ENCODE assay signal across 8 mouse cellular contexts in the genomic region with DNA sequence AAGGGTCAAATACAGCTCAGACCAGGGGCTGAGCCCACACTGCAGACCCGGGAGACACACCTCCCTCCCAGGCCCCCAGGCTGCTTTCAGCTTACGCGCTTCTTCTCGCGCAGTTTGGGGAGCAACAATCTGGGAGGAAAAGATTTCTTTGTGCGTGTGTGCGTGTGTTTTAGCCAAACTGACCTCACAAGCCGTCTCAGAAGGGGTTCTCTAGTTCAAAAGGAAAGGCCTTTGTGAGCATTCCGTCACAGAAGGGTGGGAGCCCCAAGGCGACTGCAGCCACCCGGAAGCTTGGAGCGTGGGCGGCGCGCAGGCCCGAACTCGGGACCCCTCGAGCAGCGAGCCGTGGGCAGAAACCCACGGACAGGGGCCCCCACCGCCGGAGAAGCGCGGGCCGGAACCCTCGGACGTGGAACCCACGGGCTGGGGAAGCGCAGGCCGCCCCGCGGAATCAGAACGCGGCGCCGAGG. TPM values are rescaled to one million over a fixed set of nuclear protein-coding genes. Genes with fewer than 3 reads are reported as not detected.
DNase-seq lines count a peak whose midpoint lies in the region; ATAC-seq and TF ChIP-seq lines count a peak whose summit lies in the region.

No protein-coding gene starts in this region.

- H3K27ac ChIP-seq in neural tube, embryonic 11.5 days (ENCODE audit: low read depth, low read length) = peak overlapping the region; percentile 70; the same call in 1 of the 2 replicates
- H3K27ac ChIP-seq in embryonic fibroblast, embryonic 13.5 days (ENCODE audit: insufficient read depth, low read length) = peak overlapping the region; percentile 44
- H3K27ac ChIP-seq in intestine, embryonic 15.5 days = peak overlapping the region; percentile 86
- peak overlapping the region; percentile 87 for H3K27ac ChIP-seq in stomach, embryonic 14.5 days (ENCODE audit: low read length)

- peak overlapping the region; percentile 90 for H3K4me3 ChIP-seq in neural tube, embryonic 11.5 days (ENCODE audit: low read depth, low read length)
- H3K4me3 ChIP-seq in embryonic fibroblast, embryonic 13.5 days (ENCODE audit: insufficient read depth, low read length) = peak overlapping the region; percentile 94
- H3K4me3 ChIP-seq in intestine, embryonic 15.5 days (replicated peaks) = peak overlapping the region; percentile 89
- peak overlapping the region; percentile 96 for H3K4me3 ChIP-seq in stomach, embryonic 14.5 days (ENCODE audit: low read depth, low read length)

- 0 out of 2 replicates have a peak, but pooled peaks cover 2% of the 10 kb centered on the region for H3K4me1 ChIP-seq in neural tube, embryonic 11.5 days (ENCODE audit: control insufficient read depth, insufficient read depth, low read length)
- H3K4me1 ChIP-seq in embryonic fibroblast, embryonic 13.5 days (ENCODE audit: control insufficient read depth, insufficient read depth, low read length) = peaks cover 7% of the 10 kb centered on the region
- H3K4me1 ChIP-seq in intestine, embryonic 15.5 days (replicated peaks) = peaks cover 6% of the 10 kb centered on the region; the same call in 1 of the 2 replicates
- peaks cover 5% of the 10 kb centered on the region; the same call in 1 of the 2 replicates for H3K4me1 ChIP-seq in stomach, embryonic 14.5 days (ENCODE audit: control insufficient read depth, insufficient read depth, low read length)

- DNase-seq in neural tube, embryonic 11.5 days (ENCODE audit: low spot score) = peak; percentile 66
- no peak for DNase-seq in neural tube, embryonic 10.5 days (ENCODE audit: extremely low spot score, low spot score)
- peak; percentile 61 for DNase-seq in T-cell, adult 2 months (ENCODE audit: low spot score)
- peak; percentile 56 for DNase-seq in lung, postnatal 10 days
- DNase-seq in cerebellum, postnatal 10 days = no peak

- 0% methylated on average over 37 of the region's 37 CpGs for WGBS in neural tube, embryonic 11.5 days
- 0% methylated on average over 31 of the region's 37 CpGs for WGBS in intestine, embryonic 15.5 days
- WGBS in stomach, embryonic 14.5 days = under 1% methylated on average over 37 of the region's 37 CpGs

- peak overlapping the region; percentile 66 for H3K4me2 ChIP-seq in neural tube, embryonic 11.5 days (ENCODE audit: low read depth)
- H3K4me2 ChIP-seq in intestine, embryonic 15.5 days (replicated peaks) = peak overlapping the region; percentile 66
- H3K4me2 ChIP-seq in stomach, embryonic 14.5 days (replicated peaks; ENCODE audit: low read depth, low read length) = peak overlapping the region; percentile 54

- H3K9ac ChIP-seq in neural tube, embryonic 11.5 days (ENCODE audit: low read length) = peak overlapping the region; percentile 94
- peak overlapping the region; percentile 92 for H3K9ac ChIP-seq in intestine, embryonic 15.5 days
- peak overlapping the region; percentile 93 for H3K9ac ChIP-seq in stomach, embryonic 14.5 days (replicated peaks; ENCODE audit: low read depth, low read length)

- ATAC-seq in neural tube, embryonic 11.5 days (ENCODE audit: insufficient read depth, low FRiP score, low TSS enrichment) = peak; percentile 29; the same call in 1 of the 2 replicates
- ATAC-seq in intestine, embryonic 15.5 days = peak; percentile 48
- ATAC-seq in stomach, embryonic 14.5 days (ENCODE audit: insufficient number of reproducible peaks, insufficient read depth, low FRiP score, low read depth) = peak; percentile 7; the same call in 1 of the 2 replicates

- no peak for TF ChIP-seq CTCF in embryonic fibroblast, embryonic 13.5 days (IDR thresholded peaks at IDR 0.05; ENCODE audit: borderline replicate concordance, insufficient read depth, low read length)

- H3K9me3 ChIP-seq in neural tube, embryonic 11.5 days (ENCODE audit: control insufficient read depth, low read length) = no peaks in the 10 kb centered on the region
- H3K9me3 ChIP-seq in intestine, embryonic 15.5 days = no peaks in the 10 kb centered on the region
- no peaks in the 10 kb centered on the region for H3K9me3 ChIP-seq in stomach, embryonic 14.5 days (ENCODE audit: control insufficient read depth, low read depth, low read length)

- TF ChIP-seq POLR2A in embryonic fibroblast, embryonic 13.5 days (IDR thresholded peaks at IDR 0.05; ENCODE audit: low read depth, low read length) = peak; percentile 45; the same call in 1 of the 2 replicates

- H3K27me3 ChIP-seq in neural tube, embryonic 11.5 days (ENCODE audit: control insufficient read depth, insufficient read depth, low read length) = no peaks in the 10 kb centered on the region
- no peaks in the 10 kb centered on the region for H3K27me3 ChIP-seq in intestine, embryonic 15.5 days (replicated peaks)
- H3K27me3 ChIP-seq in stomach, embryonic 14.5 days (ENCODE audit: control insufficient read depth, insufficient read depth, low read length) = no peaks in the 10 kb centered on the region

- H3K36me3 ChIP-seq in neural tube, embryonic 11.5 days (ENCODE audit: control insufficient read depth, insufficient read depth, low read length) = no peaks in the 10 kb centered on the region
- H3K36me3 ChIP-seq in intestine, embryonic 15.5 days = no peaks in the 10 kb centered on the region
- no peaks in the 10 kb centered on the region for H3K36me3 ChIP-seq in stomach, embryonic 14.5 days (ENCODE audit: control insufficient read depth, insufficient read depth, low read length)

RNA-seq across cellular contexts. Expression of gene Zdhhc20, which starts 0.5 kb away (rescaled TPM):
- 50.7 and 58.0 TPM in 2 replicates for polyA plus RNA-seq in neural tube, embryonic 11.5 days (2014; fragmentation: Nextera tagmentation; extraction: Ambion mirVana)
- 75.6 and 83.8 TPM in 2 replicates for polyA plus RNA-seq in embryonic fibroblast, embryonic 13.5 days (2011; ENCODE audit: insufficient read length, low read depth, missing spikeins)
- 55.3 and 61.6 TPM in 2 replicates for polyA plus RNA-seq in intestine, embryonic 15.5 days (2015; fragmentation: Nextera tagmentation; extraction: Ambion mirVana)
- 75.8 and 82.2 TPM in 2 replicates for polyA plus RNA-seq in stomach, embryonic 14.5 days (2014; fragmentation: Nextera tagmentation; extraction: Ambion mirVana)

Comparison
In these comparisons a context has a peak if more than half of its experiments do, and no peak if none do; other contexts are left out.
1. DNase-seq: peak in neural tube, embryonic 11.5 days (single experiment), T-cell, adult 2 months (single experiment) and lung, postnatal 10 days (single experiment); none in neural tube, embryonic 10.5 days (single experiment) and cerebellum, postnatal 10 days (0 of 2).
2. Peak in every context shown above with its lines, with median percentiles within 50 percentile points of each other: ATAC-seq, H3K27ac ChIP-seq, H3K4me2 ChIP-seq, H3K4me3 ChIP-seq and H3K9ac ChIP-seq.